ENCODE assay signal across 11 mouse cellular contexts in the genomic region with DNA sequence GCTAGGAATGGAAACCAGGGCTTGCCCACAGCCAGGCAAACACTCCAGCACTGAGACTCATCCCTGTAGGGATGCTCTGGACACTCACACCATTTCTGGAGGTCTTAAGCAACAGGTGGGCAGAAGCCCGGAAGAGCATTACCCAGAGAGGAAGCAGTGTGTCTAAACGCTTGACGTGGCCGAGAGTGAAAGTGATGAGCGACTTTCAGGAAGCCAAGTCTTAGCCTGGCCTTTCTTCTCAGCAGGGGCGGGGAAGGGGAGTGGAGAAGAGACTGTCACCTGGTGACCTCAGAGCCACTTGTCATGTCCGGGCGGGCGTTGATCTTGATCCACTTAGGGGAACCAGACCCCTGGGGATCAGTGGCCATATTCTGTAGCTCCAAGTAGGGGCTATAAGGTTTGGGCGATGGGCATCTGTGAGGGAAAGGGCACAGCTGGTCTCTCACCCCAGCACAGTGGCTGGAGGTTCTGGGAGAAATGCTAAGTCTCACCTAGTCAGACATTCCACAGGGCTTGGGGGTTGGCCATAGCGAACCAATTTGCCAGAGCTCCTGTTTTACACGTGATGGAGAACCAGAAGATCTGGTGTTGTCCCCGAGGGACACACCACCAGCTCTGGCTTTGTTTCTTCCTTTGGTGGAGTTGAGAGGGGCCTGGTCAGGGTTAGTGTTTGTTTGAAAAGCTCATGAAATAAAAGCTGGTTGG. TPM values are rescaled to one million over a fixed set of nuclear protein-coding genes. Genes with fewer than 3 reads are reported as not detected.
DNase-seq lines count a peak whose midpoint lies in the region; ATAC-seq and TF ChIP-seq lines count a peak whose summit lies in the region.
"Had no signal": no experiment of that assay in that cellular context is flagged by ENCODE, and none has a peak within 500 bp of the region (broad histone marks: within the 10 kb centered on the region; RNA-seq: fewer than 3 reads in every experiment).

No protein-coding gene starts in this region.

- WGBS in forebrain, embryonic 14.5 days, result 91% methylated on average over 13 of the region's 13 CpGs

- in situ Hi-C loops in CH12.LX (cut with MboI; ENCODE audit: low pct_ligation_motif_present, low pct_unique_long_range_greater_than_20kb, low sequenced_read_pairs), result no loop called here

- H3K36me3 ChIP-seq in CH12.LX (replicated peaks in 1 of 2; ENCODE audit: control insufficient read depth in 1 of 2, insufficient read depth in 1 of 2, low read length in 1 of 2), result peaks cover 5 to 61% of the 10 kb centered on the region in 2 experiments
- peaks cover 39% of the 10 kb centered on the region for H3K36me3 ChIP-seq in forebrain, embryonic 14.5 days (ENCODE audit: control insufficient read depth, insufficient read depth, low read length)

- 0 out of 2 replicates have a peak overlapping the region, but pooled peaks have one; percentile 4 for H3K9ac ChIP-seq in CH12.LX (ENCODE audit: insufficient read depth, low read depth)
- H3K9ac ChIP-seq in forebrain, embryonic 14.5 days (ENCODE audit: low read length), result no peak overlapping the region
- H3K9ac ChIP-seq: heart, embryonic 15.5 days had no signal

- intact Hi-C loops in gastrocnemius, postnatal 14 days (cut with DNase I; ENCODE audit: low total_unique reads), result no loop called here

- no peaks in the 10 kb centered on the region for H3K27me3 ChIP-seq in CH12.LX (replicated peaks)
- no peaks in the 10 kb centered on the region for H3K27me3 ChIP-seq in forebrain, embryonic 14.5 days (replicated peaks; ENCODE audit: control insufficient read depth, insufficient read depth, low read length)
- H3K27me3 ChIP-seq: heart, embryonic 15.5 days had no signal

- TF ChIP-seq CTCF in CH12.LX (conservative IDR thresholded peaks at IDR 0.05 in 1 of 2, IDR thresholded peaks at IDR 0.05 in 1 of 2; ENCODE audit: low read depth in 2 of 2, low read length in 2 of 2), result no peak

- H3K27ac ChIP-seq in CH12.LX (ENCODE audit: insufficient read depth, low read depth), result peak overlapping the region; percentile 54
- no peak overlapping the region for H3K27ac ChIP-seq in forebrain, embryonic 14.5 days (ENCODE audit: low read depth, low read length)
- H3K27ac ChIP-seq: heart, embryonic 15.5 days had no signal

- H3K4me2 ChIP-seq in CH12.LX (ENCODE audit: insufficient read depth, low read depth, poor library complexity, severe bottlenecking), result peak overlapping the region; percentile 42
- no peak overlapping the region for H3K4me2 ChIP-seq in forebrain, embryonic 14.5 days (ENCODE audit: low read length)
- H3K4me2 ChIP-seq: heart, embryonic 15.5 days had no signal

- peak overlapping the region; percentile 13 to 38 (median 20) for H3K4me3 ChIP-seq in CH12.LX (replicated peaks in 1 of 3; ENCODE audit: low read depth in 2 of 3, low read length in 2 of 3, poor library complexity in 1 of 3)
- no peak overlapping the region for H3K4me3 ChIP-seq in forebrain, embryonic 14.5 days (ENCODE audit: low read depth, low read length)
- H3K4me3 ChIP-seq: heart, embryonic 15.5 days; myocyte had no signal

- peaks cover 5% of the 10 kb centered on the region for H3K9me3 ChIP-seq in CH12.LX (replicated peaks; ENCODE audit: low read length)
- H3K9me3 ChIP-seq in forebrain, embryonic 14.5 days (replicated peaks; ENCODE audit: control insufficient read depth, low read length), result no peaks in the 10 kb centered on the region
- H3K9me3 ChIP-seq: heart, embryonic 15.5 days had no signal

- peak; percentile 70 to 73 for DNase-seq in B cell, adult 2 months
- peak; percentile 92 for DNase-seq in CH12.LX (ENCODE audit: extremely low read depth)
- peak; percentile 87 for DNase-seq in induced T-regulatory cell, adult 2 months (ENCODE audit: low read depth)
- DNase-seq in monocyte, adult 2 months (ENCODE audit: low read depth in 1 of 2, low spot score in 2 of 2), result peak; percentile 35 to 39
- no peak for DNase-seq in forebrain, embryonic 14.5 days (ENCODE audit: low spot score)
- no peak for DNase-seq in gastrocnemius, postnatal 14 days
- DNase-seq in retina, embryonic 14.5 days (ENCODE audit: low spot score), result no peak
- DNase-seq: adrenal gland, postnatal 10 days; embryo, embryonic 11 days had no signal

- peak; percentile 38 for TF ChIP-seq EP300 in CH12.LX (IDR thresholded peaks at IDR 0.05; ENCODE audit: low read length)

- no peaks in the 10 kb centered on the region for H3K79me2 ChIP-seq in CH12.LX (replicated peaks; ENCODE audit: control insufficient read depth, extremely low read depth, insufficient read depth, poor library complexity, severe bottlenecking)

- no peak for ATAC-seq in forebrain, embryonic 14.5 days

- 0 out of 2 replicates have a peak, but pooled peaks have one; percentile 35 for TF ChIP-seq POLR2A in CH12.LX (IDR thresholded peaks at IDR 0.05; ENCODE audit: low read depth, low read length)

- no peak for TF ChIP-seq RAD21 in CH12.LX (IDR thresholded peaks at IDR 0.05; ENCODE audit: low read depth, low read length)

- dilution Hi-C loops in CH12.LX (cut with MboI; ENCODE audit: extremely low pct_ligation_motif_present, extremely low pct_unique_long_range_greater_than_20kb, low sequenced_read_pairs), result no loop called here

- H3K4me1 ChIP-seq in CH12.LX (ENCODE audit: control insufficient read depth in 1 of 2, insufficient read depth in 2 of 2), result peaks cover 6 to 47% of the 10 kb centered on the region in 2 experiments
- peaks cover 12% of the 10 kb centered on the region for H3K4me1 ChIP-seq in forebrain, embryonic 14.5 days (ENCODE audit: control insufficient read depth, insufficient read depth, low read length)

TF ChIP-seq in CH12.LX, 34 proteins besides CTCF, POLR2A, EP300 and RAD21:
- no peak for TF ChIP-seq RCOR1 (conservative IDR thresholded peaks at IDR 0.05; ENCODE audit: low read depth, low read length)
- TF ChIP-seq TBP (conservative IDR thresholded peaks at IDR 0.05; ENCODE audit: low read depth, low read length), result no peak
- peak; percentile 60 for TF ChIP-seq BHLHE40 (IDR thresholded peaks at IDR 0.05; ENCODE audit: low read depth, low read length)
- no peak for TF ChIP-seq KAT2A (IDR thresholded peaks at IDR 0.05; ENCODE audit: insufficient replicate concordance, low read length)
- peak; percentile 61; the same call in 1 of the 2 replicates for TF ChIP-seq TCF12 (IDR thresholded peaks at IDR 0.05; ENCODE audit: low read depth, low read length)
- TF ChIP-seq MEF2A (IDR thresholded peaks at IDR 0.05; ENCODE audit: borderline replicate concordance, low read depth, low read length), result 0 out of 2 replicates have a peak, but pooled peaks have one; percentile 10
- TF ChIP-seq IRF4 (IDR thresholded peaks at IDR 0.05; ENCODE audit: low read depth, low read length), result peak; percentile 59
- no peak for TF ChIP-seq MYC (IDR thresholded peaks at IDR 0.05; ENCODE audit: low read depth, low read length)
- no peak for TF ChIP-seq USF2 (conservative IDR thresholded peaks at IDR 0.05; ENCODE audit: low read depth, low read length)
- TF ChIP-seq ETS1 (conservative IDR thresholded peaks at IDR 0.05; ENCODE audit: low read depth, low read length), result peak; percentile 58
- TF ChIP-seq NRF1 (IDR thresholded peaks at IDR 0.05; ENCODE audit: low read depth, low read length), result 0 out of 2 replicates have a peak, but pooled peaks have one; percentile 23
- no peak for TF ChIP-seq ZMIZ1 (IDR thresholded peaks at IDR 0.05; ENCODE audit: low read depth, low read length)
- 0 out of 2 replicates have a peak, but pooled peaks have one; percentile 15 for TF ChIP-seq MAZ (IDR thresholded peaks at IDR 0.05; ENCODE audit: low read depth, low read length)
- peak; percentile 47; the same call in 1 of the 2 replicates for TF ChIP-seq HCFC1 (IDR thresholded peaks at IDR 0.05; ENCODE audit: low read depth, low read length)
- TF ChIP-seq E2F4 (IDR thresholded peaks at IDR 0.05; ENCODE audit: insufficient replicate concordance, low read depth, low read length), result no peak
- TF ChIP-seq CHD2 (IDR thresholded peaks at IDR 0.05; ENCODE audit: low read length), result peak; percentile 35; the same call in 1 of the 2 replicates
- no peak for TF ChIP-seq GABPA (IDR thresholded peaks at IDR 0.05; ENCODE audit: insufficient replicate concordance, low read depth, low read length)
- peak; percentile 91 for TF ChIP-seq ELF1 (IDR thresholded peaks at IDR 0.05; ENCODE audit: low read depth, low read length)
- TF ChIP-seq NELFE (IDR thresholded peaks at IDR 0.05; ENCODE audit: low read depth, low read length), result 0 out of 2 replicates have a peak, but pooled peaks have one; percentile 20

RNA-seq across cellular contexts. Expression of gene Slc6a6, which starts 22.4 kb away (rescaled TPM):
- 28.9 and 31.3 TPM in 2 replicates for total RNA-seq in CH12.LX (2012; rRNA removed)
- 28.4 and 30.1 TPM in 2 replicates for total RNA-seq in CH12.LX (2014; rRNA removed)
- polyA plus RNA-seq in CH12.LX (2012; ENCODE audit: insufficient read length, low read depth), result 42.6 and 56.0 TPM in 2 replicates
- 45.6 and 71.7 TPM in 2 replicates for polyA plus RNA-seq in forebrain, embryonic 14.5 days (2014; fragmentation: Nextera tagmentation; extraction: Ambion mirVana)
- 10 to 100 TPM; 33.5 to 39.8 TPM for total RNA-seq in gastrocnemius, postnatal 14 days (2021)

Comparison
In these comparisons a context has a peak if more than half of its experiments do, and no peak if none do; other contexts are left out.
1. DNase-seq: peak in B cell, adult 2 months (2 of 2), CH12.LX (single experiment), induced T-regulatory cell, adult 2 months (single experiment) and monocyte, adult 2 months (2 of 2); none in forebrain, embryonic 14.5 days (single experiment), gastrocnemius, postnatal 14 days (single experiment) and retina, embryonic 14.5 days (single experiment).